Mouse (Mus musculus): ENCODE measurements around the gene Ogfod3. TPM values are rescaled to one million over a fixed set of nuclear protein-coding genes. Genes with fewer than 3 reads are reported as not detected.

The Ogfod3 gene
- polyA plus RNA-seq (2016; fragmentation: Nextera tagmentation; extraction: Ambion mirVana): 29.1 and 29.8 TPM in 2 replicates

- peak; percentile 100 for DNase-seq (ENCODE audit: low spot score)
- under 1% methylated on average over 70 of the region's 70 CpGs for WGBS
- peaks cover 12% of the 10 kb centered on the region; the same call in 1 of the 2 replicates for H3K36me3 ChIP-seq
- H3K9me3 ChIP-seq: no peaks in the 10 kb centered on the region
- H3K27me3 ChIP-seq (ENCODE audit: insufficient read depth, poor library complexity, severe bottlenecking): no peaks in the 10 kb centered on the region
- peak within 1 kb of the TSS; percentile 91 for H3K27ac ChIP-seq
- H3K4me1 ChIP-seq: peaks cover 14% of the 10 kb centered on the region
- H3K4me3 ChIP-seq: peak within 1 kb of the TSS; percentile 72
Observed at GRCm38 (mm10) chr11:121204161-121205006, at the start of gene Ogfod3, which contains the start of gene Hexdc. Ogfod3 (minus strand) TSS chr11:121204711. Hexdc (plus strand) TSS chr11:121204433.

GRCm38 (mm10) chr11:121250196-121250595 is 45.7 kb upstream of the Ogfod3 start:
- Histone ChIP-seq H3K36me3 (peaks cover 93% of the 10 kb centered on the region), H3K27ac (no peak overlapping the region), H3K4me1 (no peaks in the 10 kb centered on the region; the same call in 1 of the 2 replicates), H3K27me3 (ENCODE audit: insufficient read depth, poor library complexity, severe bottlenecking) (no peaks in the 10 kb centered on the region), H3K9me3 (no peaks in the 10 kb centered on the region), H3K4me3 (no peak overlapping the region)
- no peak for DNase-seq (ENCODE audit: low spot score)
- WGBS: 87% methylated on average over 8 of the region's 8 CpGs

- peak overlapping the region; percentile 75; the same call in 1 of the 2 replicates for H3K4me3 ChIP-seq
- peaks cover 49% of the 10 kb centered on the region for H3K36me3 ChIP-seq
- H3K27me3 ChIP-seq (ENCODE audit: insufficient read depth, poor library complexity, severe bottlenecking): no peaks in the 10 kb centered on the region
- no peaks in the 10 kb centered on the region for H3K9me3 ChIP-seq
- 52% methylated on average over 2 of the region's 2 CpGs for WGBS
- peak overlapping the region; percentile 71; the same call in 1 of the 2 replicates for H3K27ac ChIP-seq
- peaks cover 25% of the 10 kb centered on the region for H3K4me1 ChIP-seq
- no peak for DNase-seq (ENCODE audit: low spot score)
Observed at GRCm38 (mm10) chr11:121239669-121240068, 35.2 kb upstream of the Ogfod3 start.

GRCm38 (mm10) chr11:121237345-121238128 is 33.0 kb upstream of the Ogfod3 start:
- Histone ChIP-seq H3K36me3 (peaks cover 29% of the 10 kb centered on the region), H3K27ac (peak overlapping the region; percentile 99), H3K27me3 (ENCODE audit: insufficient read depth, poor library complexity, severe bottlenecking) (no peaks in the 10 kb centered on the region), H3K4me1 (peaks cover 30% of the 10 kb centered on the region), H3K9me3 (no peaks in the 10 kb centered on the region), H3K4me3 (peak overlapping the region; percentile 75)
- no peak for DNase-seq (ENCODE audit: low spot score)
- WGBS: 5% methylated on average over 28 of the region's 28 CpGs

- Histone ChIP-seq H3K27ac (peak within 1 kb of the TSS; percentile 99), H3K27me3 (ENCODE audit: insufficient read depth, poor library complexity, severe bottlenecking) (no peaks in the 10 kb centered on the region), H3K4me3 (peak within 1 kb of the TSS; percentile 75), H3K4me1 (peaks cover 36% of the 10 kb centered on the region), H3K9me3 (no peaks in the 10 kb centered on the region), H3K36me3 (peaks cover 21% of the 10 kb centered on the region)
- DNase-seq (ENCODE audit: low spot score): peak; percentile 100
- WGBS: under 1% methylated on average over 50 of the region's 50 CpGs
Observed at GRCm38 (mm10) chr11:121236564-121237344, 32.2 kb upstream of the Ogfod3 start, which contains the start of gene Narf. Narf (plus strand) TSS chr11:121237253.

- H3K27ac ChIP-seq: peak overlapping the region; percentile 99
- H3K36me3 ChIP-seq: peaks cover 14% of the 10 kb centered on the region
- no peak for DNase-seq (ENCODE audit: low spot score)
- no peaks in the 10 kb centered on the region for H3K27me3 ChIP-seq (ENCODE audit: insufficient read depth, poor library complexity, severe bottlenecking)
- peak overlapping the region; percentile 75 for H3K4me3 ChIP-seq
- no peaks in the 10 kb centered on the region for H3K9me3 ChIP-seq
- peaks cover 38% of the 10 kb centered on the region for H3K4me1 ChIP-seq
- 25% methylated on average over 9 of the region's 9 CpGs for WGBS
Observed at GRCm38 (mm10) chr11:121235475-121236238, 31.1 kb upstream of the Ogfod3 start.

- no peak for DNase-seq (ENCODE audit: low spot score)
- Histone ChIP-seq H3K36me3 (no peaks in the 10 kb centered on the region; the same call in 1 of the 2 replicates), H3K9me3 (no peaks in the 10 kb centered on the region), H3K27ac (peak overlapping the region; percentile 72; the same call in 1 of the 2 replicates), H3K4me3 (no peak overlapping the region), H3K4me1 (peaks cover 42% of the 10 kb centered on the region), H3K27me3 (ENCODE audit: insufficient read depth, poor library complexity, severe bottlenecking) (no peaks in the 10 kb centered on the region)
- 30% methylated on average over 4 of the region's 4 CpGs for WGBS
Observed at GRCm38 (mm10) chr11:121232706-121233105, 28.2 kb upstream of the Ogfod3 start.

- H3K27ac ChIP-seq: peak overlapping the region; percentile 60; the same call in 1 of the 2 replicates
- WGBS: 46% methylated on average over 4 of the region's 4 CpGs
Observed at GRCm38 (mm10) chr11:121231628-121232291, 27.2 kb upstream of the Ogfod3 start.

GRCm38 (mm10) chr11:121231191-121231590 is 26.7 kb upstream of the Ogfod3 start:
- WGBS: 80% methylated on average over 4 of the region's 4 CpGs
- H3K27ac ChIP-seq: peak overlapping the region; percentile 60; the same call in 1 of the 2 replicates

More at GRCm38 (mm10) chr11:121231628-121232291, 27.2 kb upstream of the Ogfod3 start:
- no peak for DNase-seq (ENCODE audit: low spot score)
- Histone ChIP-seq H3K9me3 (no peaks in the 10 kb centered on the region), H3K4me1 (peaks cover 45% of the 10 kb centered on the region), H3K4me3 (no peak overlapping the region), H3K36me3 (peaks cover 3% of the 10 kb centered on the region; the same call in 1 of the 2 replicates), H3K27me3 (ENCODE audit: insufficient read depth, poor library complexity, severe bottlenecking) (no peaks in the 10 kb centered on the region)

GRCm38 (mm10) chr11:121229018-121229439 is 24.5 kb upstream of the Ogfod3 start, which contains the start of gene Cybc1:
Cybc1 (minus strand) TSS chr11:121229322.
- H3K27me3 ChIP-seq (ENCODE audit: insufficient read depth, poor library complexity, severe bottlenecking): no peaks in the 10 kb centered on the region
- H3K36me3 ChIP-seq: peaks cover 31% of the 10 kb centered on the region
- H3K27ac ChIP-seq: peak within 1 kb of the TSS; percentile 86
- no peaks in the 10 kb centered on the region for H3K9me3 ChIP-seq
- peak; percentile 94 for DNase-seq (ENCODE audit: low spot score)
- H3K4me3 ChIP-seq: peak within 1 kb of the TSS; percentile 71
- 0% methylated on average over 23 of the region's 23 CpGs for WGBS
- H3K4me1 ChIP-seq: peaks cover 33% of the 10 kb centered on the region

More at GRCm38 (mm10) chr11:121231191-121231590, 26.7 kb upstream of the Ogfod3 start:
- no peak for DNase-seq (ENCODE audit: low spot score)
- no peaks in the 10 kb centered on the region for H3K27me3 ChIP-seq (ENCODE audit: insufficient read depth, poor library complexity, severe bottlenecking)
- H3K4me3 ChIP-seq: no peak overlapping the region
- peaks cover 9% of the 10 kb centered on the region for H3K36me3 ChIP-seq
- H3K4me1 ChIP-seq: peaks cover 42% of the 10 kb centered on the region
- no peaks in the 10 kb centered on the region for H3K9me3 ChIP-seq
